Mouse (Mus musculus) megakaryocyte-erythroid progenitor cell, adult 5-6 weeks (primary cell): ENCODE measurements around the gene Krt42. TPM values are rescaled to one million over a fixed set of nuclear protein-coding genes. Genes with fewer than 3 reads are reported as not detected.
"Not testable (repeated sequence)": the region's sequence is repeated elsewhere in the genome, so short reads cannot be mapped to it uniquely, and the experiment has no call there.

Source experiments
- ATAC-seq: replicated peaks from 2 replicates; pipeline ENCODE4 v1.8.0; 2016; ENCODE audit warnings: mild to moderate bottlenecking, inconsistent platforms; ENCODE audit not compliant: severe bottlenecking, poor library complexity, low FRiP score, low TSS enrichment
- total RNA-seq, 2 experiments: library from RNA; stranded (forward) in 1 of 2; stranded (reverse) in 1 of 2; fragments of 200-1000, 215-1000 nt in 1 of 2; fragments of >200 nt in 1 of 2; fragmentation: Nextera tagmentation in 1 of 2; gene quantifications; 2 replicates each; pipeline ENCODE4 v1.2.3; 2014 to 2017

The Krt42 gene
- total RNA-seq (2014; fragmentation: Nextera tagmentation): not detected in 2 replicates
- not detected in 2 replicates for total RNA-seq (2017)

DNA sequence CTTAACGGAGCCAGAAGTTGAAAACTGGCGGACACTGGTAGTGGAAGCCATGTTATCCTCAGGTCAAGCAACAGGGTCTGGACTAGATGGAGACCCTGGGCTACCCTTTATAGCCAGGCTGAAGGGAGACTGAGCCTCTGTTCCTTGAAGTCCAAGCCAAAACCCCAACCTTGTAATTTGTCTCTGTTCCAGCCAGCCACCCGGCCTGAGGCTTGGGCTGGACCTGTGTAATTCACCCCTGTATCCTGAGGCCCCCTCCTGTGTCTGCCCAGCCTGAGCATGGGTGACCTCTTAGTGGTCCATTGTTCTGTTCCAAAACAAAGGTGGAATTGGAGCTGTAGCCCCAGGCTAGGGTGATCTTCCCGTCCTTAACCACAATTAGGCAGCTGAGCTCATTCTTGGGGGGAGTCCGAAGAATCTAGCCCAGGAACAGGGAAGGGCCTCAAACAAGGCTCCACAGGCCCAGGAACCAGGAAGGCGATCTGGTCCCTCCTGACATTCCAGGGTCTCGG, at the start of gene Krt42:
TSS of gene Krt42 (minus strand) at position 51 of the 512 bp plus-strand sequence.
- ATAC-seq: no peak

DNA sequence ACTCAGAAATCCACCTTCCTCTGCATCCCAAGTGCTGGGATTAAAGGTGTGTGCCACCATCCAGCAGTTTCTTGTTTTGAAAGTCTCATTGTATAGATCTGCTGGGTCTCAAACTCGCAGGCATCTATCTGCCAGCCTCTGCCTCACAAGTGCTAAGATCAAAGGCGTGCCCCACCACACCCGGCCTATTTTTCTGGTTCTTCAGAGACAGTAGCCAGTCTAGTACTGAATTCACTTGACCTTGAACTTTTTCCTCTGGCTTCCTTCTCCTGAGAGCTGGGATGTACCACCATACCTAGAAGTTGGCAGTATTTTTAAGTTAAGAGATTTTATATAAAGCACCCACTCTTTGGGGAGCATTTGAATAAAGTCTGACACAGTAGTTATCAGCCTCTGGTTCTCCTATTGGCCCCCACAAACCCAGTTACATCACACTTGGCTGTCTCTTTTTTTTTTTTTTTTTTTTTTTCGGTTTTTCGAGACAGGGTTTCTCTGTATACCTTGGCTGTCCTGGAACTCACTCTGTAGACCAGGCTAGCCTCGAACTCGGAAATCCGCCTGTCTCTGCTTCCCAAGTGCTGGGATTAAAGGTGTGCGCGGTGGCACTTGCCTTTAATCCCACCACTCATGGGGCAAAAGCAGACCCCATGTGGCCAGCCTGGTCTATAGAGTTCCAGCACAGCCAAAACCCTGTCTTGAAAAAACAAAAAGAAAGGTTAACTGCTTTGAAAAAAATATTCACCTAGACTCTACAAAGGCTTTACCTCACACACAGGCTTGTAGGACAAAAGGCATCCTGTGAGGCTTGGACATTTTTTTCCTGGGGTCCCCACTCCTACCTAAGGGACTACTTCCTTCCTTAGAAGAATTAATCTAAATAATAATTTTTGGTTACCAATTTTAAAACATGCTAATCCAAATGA, 49.1 kb upstream of the Krt42 start:
- no peak for ATAC-seq

DNA sequence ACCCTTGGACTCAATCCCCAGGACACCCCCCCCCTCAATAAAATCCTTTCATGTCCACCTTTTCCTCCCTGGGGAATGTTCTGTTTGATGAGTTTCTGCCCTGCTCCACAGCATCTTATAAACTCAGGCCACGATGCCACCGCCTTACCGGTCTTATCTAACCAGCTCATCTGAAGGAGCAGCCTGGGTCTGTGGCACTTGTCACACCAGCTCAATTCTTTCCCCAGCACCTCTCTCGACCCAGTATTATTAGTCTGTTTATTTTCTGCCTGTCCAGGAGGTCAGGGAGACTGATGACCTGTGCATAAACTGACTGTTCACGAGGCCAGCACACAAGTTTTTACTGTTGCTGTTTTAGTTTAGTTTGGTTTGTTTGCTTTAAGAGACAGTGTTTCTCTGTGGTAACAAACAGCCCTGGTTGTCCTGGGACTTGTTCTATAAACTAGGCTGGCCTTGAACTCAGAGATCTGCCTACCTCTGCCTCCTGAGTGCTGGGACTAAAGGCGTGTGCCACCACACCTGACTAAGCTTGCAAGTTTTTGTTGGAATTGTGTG, 48.2 kb upstream of the Krt42 start:
- 0 out of 2 replicates have a peak, but pooled peaks have one; percentile 22 for ATAC-seq

DNA sequence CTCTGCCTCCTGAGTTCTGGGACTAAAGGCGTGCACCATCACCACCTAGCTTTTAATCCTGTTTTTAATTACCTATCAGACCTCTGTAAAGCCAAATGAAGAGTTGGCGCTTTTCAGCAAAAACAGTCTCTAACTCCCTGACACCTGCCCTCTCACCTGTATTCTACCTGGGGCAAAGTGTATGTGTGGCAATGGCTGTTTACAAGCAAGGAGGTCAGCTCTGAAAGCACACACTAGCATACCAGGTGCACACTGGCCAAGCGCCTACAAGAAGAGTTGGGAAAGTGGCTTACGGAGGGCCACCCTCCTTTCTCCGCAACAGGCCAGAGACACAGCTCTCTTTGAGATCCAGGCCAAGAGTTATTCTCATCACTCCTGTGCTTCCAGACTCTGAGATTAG, 45.8 kb upstream of the Krt42 start:
- ATAC-seq: no peak

DNA sequence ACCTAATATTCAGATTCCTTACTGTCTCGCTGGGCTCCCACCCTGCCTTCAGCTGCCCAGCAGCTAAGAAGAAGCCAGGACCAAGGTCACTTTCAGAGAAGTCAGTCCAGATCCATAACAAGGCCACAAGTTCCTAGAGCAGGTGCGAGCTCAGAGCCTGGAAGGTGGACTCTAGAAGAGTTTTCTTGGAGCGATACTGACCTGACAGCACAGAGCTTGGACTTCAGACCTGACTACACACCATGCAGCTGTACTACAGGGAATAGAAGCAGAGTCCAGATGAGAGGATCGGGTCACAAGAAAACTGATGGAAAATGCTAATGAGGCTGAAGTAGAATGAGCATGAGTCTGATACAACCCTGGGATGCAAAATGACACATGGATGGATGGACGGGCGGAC, 43.8 kb upstream of the Krt42 start:
- ATAC-seq: no peak

DNA sequence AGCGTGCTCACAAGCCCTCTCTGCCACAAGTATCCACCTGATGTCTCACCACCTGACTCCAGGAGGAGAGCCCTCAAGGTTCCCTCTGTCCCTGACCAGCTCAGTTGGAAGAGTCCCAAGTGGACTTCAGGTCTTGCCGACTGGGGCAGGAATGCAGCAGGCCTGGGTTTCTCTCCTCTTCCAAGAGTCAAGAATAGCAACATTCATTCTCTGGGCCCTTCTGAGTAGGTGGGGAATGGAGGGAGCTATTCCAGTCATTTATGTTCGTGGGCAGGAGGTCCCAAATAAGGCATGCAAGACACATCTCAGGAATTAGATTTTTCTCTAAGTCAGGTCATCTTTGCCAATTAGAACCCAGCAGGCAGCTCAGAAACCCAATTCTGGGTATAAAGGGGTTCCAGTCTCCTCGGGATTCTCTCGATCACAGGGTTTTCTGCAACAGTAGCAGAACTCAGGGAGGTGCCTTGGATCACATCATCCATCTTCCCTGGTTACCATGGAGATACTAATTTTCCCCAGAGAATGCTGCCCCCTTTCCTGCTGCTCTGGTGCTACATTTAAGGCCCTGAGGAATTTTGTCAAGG, 42.5 kb upstream of the Krt42 start:
- ATAC-seq: no peak

DNA sequence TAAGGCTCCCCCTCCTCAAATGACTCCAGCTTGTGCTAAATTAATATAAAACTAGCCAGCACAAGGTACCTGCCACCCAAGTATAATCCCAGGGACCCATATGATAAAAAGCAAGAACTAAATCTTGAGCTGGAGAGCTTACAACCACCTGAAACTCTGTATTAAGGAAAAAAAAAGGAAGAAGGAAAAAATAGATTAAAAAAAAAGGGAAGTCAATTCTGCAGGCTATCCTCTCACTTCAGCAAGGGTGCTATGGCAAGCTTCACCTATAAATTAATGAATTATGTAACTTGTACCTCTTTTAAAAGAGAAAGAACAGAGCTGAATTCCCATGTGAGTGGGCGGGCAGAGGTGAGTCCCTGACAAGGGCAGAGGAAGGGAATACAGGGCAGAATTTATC, 42.0 kb upstream of the Krt42 start:
- no peak for ATAC-seq

DNA sequence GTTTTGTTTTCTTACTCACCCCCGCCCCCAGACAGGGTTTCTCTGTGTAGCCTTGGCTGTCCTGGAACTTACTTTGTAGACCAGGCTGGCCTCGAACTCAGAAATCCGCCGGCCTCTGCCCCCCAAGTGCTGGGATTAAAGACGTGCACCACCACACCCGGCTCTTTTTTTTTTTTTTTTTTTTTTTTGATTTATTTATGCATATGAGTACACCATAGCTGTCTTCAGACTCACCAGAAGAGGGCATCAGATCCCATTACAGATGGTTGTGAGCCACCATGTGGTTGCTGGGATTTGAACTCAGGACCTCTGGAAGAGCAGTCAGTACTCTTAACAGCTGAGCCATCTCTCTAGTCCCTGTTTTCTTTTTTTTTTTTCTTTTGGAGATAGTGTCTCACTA, 39.0 kb upstream of the Krt42 start:
- not testable (repeated sequence) for ATAC-seq

DNA sequence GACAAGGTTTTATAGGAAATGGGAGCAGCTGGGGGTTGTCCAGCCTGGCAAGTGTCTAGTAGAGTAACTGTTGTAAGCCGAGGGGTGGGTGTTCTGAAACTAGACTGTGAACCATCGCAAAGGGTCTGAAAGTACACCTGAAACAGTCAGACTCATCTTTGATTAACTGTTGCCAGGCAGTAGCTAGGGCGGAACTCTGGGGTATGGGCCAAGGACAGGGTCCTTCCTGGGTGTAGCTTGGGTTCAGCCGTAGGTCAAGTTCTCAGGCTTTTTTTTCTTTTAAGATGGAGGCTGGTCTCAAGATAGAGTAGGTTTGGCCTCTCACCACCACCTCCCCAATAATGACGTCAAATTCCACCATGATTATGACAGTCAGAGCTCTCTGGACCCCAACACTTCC, 38.2 kb upstream of the Krt42 start:
- no peak for ATAC-seq

DNA sequence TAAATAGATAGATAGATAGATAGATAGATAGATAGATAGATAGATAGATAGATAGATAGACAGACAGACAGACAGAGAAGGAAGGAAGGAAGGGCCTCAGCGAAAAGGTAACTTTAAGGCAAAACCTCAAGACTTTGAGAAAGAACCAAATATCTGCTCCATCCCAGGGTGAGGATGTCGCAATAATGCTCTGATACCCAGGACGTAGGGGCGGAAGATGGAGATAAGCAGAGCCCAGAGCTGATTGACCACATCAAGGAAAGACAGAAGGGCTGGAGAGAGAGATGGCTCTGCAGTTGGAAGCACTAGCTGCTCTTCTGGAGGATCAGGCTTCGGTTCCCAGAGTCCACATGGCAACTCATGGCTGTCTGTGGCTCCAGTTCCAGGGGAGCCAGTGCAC, 31.6 kb upstream of the Krt42 start:
- ATAC-seq: no peak

DNA sequence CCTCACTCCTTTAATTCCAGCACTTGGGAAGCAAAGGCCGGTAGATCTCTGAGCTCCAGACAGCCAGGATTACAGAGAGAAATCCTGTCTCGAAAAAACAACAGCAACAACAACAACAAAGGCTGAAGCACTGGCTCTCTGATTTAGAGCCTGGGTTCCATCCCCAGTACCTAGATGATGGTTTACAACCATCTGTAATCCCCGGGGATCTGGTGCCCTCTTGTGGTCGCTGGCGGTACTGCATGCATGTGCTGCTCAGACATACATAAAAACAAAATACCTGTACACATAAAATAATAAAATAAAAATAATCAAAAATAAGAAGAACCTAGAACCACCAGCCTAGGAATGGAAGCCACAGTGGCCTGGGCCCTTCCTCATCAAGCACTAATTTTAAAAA, 30.6 kb upstream of the Krt42 start:
- no peak for ATAC-seq

DNA sequence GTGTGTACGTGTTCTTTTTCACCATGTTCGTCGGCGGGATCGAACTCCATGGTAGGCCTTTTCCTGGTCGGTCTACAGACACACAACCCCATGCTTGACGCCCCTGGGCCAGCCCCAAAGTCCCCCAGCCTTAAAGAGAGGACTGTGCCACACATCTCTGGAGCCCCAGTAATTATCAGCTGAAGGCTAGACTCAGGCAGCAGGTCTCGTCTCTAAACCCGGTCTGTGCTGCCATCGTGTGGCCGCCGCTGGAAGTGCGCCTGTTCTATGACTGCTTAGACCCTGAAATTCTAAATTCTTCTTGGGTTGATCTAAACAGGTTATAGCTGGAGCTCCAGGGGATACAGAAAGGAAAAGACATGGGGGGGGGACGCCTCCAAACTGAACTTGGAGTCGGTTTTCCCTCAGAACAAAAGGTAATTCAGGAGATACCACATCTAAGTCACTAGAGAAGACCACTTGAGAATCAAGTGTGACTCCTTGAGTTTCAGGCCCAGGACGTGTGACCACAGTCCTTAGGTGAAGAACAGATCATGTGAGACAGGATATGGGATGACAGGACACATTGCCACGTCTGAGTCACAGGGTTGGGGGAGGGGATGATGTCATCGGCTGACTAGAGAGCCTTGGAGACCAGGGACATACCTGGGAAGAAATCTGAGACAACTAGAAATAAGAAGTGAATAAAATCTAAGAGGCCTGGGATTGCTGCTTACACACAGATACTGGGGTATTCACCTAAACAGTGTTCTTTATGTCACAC, 28.8 kb upstream of the Krt42 start:
- peak; percentile 62 for ATAC-seq

DNA sequence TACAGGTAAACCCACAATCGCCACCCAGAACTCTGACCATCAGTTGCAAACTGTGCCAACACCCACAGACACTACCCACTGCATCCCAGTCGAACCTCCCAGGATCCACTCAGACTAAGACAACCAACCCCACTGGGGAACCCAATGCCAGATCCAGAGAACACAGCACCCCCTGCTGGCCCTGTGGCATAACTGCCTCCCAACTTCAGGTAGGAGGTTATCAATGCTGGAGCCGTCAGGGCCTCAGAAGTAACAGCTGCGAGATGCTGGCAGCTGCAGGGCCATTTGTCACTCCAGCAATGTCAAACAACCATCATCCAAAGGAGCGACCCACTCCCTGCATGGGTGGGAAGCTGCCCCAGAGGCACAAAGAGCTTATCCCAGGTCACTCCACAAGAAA, 28.1 kb upstream of the Krt42 start:
- peak; percentile 62 for ATAC-seq

DNA sequence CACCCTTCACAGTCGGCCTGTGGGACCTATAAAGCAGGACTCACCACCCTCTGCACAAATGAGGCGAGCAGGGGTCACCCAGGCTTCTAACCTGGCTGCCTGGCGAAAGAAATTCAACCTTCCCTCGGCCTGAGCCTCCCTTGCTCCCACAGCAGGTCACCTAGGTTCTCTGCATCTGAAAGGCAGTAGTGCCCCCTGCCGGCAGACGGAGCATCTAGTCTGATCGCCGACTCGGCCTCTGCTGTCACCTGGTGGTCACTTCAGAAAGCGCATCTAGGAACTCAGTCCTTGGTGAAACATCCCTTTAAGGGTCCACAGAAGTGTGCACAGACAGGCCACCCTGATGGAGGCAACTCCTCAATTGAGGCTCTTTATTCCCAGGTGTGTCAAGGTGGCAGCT, 25.6 kb upstream of the Krt42 start:
- ATAC-seq: peak; percentile 81

DNA sequence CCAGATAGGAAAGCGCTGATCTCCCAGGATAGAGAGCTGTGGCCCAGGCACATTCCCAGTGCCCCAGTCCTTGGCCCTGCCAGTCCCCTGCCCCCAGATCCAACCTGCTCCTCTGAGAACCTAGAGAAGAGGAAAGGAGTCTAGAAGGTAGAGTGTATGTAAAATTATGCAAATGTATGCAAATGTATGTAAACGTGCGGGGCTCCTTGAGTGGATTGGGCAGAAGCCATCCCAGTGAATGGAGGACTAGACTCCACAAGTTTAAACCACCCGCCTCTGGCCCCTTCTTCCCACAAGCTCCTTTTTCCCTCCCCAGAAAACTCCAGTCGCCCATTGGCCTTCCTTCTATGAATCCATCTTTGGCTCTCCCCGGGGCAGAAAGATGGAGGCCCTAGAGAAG, 23.2 kb upstream of the Krt42 start:
- no peak for ATAC-seq

DNA sequence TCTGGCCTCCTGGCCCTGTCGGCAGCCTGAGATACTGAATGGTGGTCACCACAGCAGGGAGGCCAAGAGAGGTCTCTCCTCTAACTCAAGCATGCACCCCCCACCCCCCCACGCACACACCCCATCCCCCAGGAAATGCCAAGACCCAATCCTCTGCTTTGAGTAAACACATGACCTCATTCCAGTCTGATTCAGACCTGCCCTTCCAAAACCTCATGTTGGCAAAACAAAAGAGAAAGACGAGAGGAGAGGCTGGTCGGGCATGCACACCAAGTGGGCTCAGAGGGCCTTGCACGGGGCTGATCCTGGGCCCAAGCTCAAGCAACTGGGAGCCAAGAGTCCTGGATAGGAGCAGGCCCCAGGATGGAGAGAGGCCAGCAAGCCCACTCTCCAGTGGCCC, 20.6 kb upstream of the Krt42 start:
- ATAC-seq: no peak

DNA sequence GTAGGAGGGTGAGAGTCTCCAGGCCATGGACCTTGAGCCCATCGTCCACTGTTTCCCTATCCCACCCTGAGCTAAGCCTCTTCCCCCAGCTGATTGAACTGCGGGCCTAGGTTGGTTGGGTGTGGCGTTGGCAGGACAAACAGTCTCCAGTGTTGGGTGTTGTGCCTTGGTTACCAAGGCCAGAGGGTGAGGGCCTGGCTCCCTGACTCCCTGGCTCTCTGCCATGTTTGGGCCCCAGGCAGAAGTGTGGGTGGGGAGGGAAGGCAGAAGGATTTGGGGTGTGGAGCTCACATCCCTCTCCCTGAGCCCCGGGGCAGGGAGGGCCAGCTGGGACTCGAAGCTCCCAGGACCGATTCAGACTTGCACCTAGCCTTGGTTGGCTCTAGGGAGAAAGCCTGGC, 19.3 kb upstream of the Krt42 start:
- ATAC-seq: no peak

DNA sequence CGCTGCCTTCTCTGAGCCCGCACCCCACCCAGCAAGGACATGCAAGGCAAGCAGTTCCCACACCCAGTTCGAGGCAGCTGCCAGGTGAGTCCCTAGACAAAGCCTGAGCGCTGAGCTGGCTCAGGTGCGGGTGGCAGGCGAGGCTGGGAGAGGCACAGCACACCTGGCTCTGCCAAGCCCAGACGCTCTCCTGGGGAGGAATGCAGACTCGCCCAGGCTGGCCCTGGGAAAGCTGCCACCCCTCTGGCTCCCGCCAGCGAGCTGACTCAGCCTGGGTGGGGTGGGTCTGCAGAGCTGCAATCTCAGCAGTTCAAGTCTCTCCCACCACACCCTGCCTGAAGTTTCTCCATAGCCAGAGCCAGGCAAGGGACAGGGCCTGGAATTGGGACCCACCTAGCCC, 17.4 kb upstream of the Krt42 start:
- ATAC-seq: no peak

DNA sequence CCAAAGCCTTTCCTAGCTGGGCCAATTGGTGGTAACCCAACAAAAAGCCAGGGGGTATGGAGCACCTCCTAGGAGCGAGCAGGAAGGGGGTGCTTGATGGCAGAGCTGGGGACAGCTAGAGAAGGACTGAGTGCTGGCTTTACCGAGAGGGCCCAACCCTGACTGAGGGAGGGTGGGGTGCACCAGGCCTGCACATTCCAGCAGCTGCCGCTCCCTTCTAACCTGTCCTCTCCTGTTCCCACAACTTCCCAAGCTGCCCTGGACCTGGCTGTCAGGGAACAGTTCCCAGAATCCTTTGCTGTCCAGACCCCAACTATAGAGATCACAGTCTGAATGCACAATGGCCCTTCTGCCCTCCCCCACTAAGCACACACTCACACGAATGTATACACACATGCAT, 15.3 kb upstream of the Krt42 start:
- ATAC-seq: no peak

DNA sequence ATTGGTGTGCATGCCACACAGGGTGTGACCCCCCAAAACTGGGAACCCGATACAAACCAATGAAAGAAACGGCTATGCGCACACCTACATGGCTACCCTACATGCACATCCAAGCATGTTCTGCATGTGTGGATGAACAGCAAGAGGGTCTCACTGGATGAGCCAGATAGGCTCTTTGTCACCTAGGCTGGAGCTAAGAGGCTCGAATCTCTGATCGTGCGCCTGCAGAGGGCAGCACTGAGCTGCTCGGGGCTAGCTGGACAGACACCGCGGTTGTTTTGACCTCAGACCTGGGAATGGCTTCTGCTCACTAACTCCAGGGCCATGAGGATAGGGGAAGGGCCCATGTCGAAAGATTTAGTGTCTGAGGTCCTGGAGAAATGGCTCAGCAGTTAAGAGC, 12.9 kb upstream of the Krt42 start:
- peak; percentile 76 for ATAC-seq
